Mouse (Mus musculus) CH12.LX (cell line): ENCODE results near the gene Pacs1.

ENCODE experiments used
- CTCF ChIP-seq, 2 experiments: IDR thresholded peaks in 1 of 2; conservative IDR thresholded peaks in 1 of 2; 2 replicates each; pipeline ENCODE4 v1.5.1; 2011 to 2012; ENCODE audit warnings: low read depth in 2 of 2, low read length in 2 of 2, improper control_type of control experiment in 1 of 2, inconsistent platforms in 1 of 2, mild to moderate bottlenecking in 1 of 2, moderate library complexity in 1 of 2
- ELF1 ChIP-seq: IDR thresholded peaks from 2 replicates; pipeline ENCODE4 v1.6.1; 2014; ENCODE audit warnings: low read depth, mild to moderate bottlenecking, inconsistent platforms, low read length, improper control_type of control experiment
- POLR2A ChIP-seq: IDR thresholded peaks from 2 replicates; pipeline ENCODE4 v1.6.1; 2011; ENCODE audit warnings: low read depth, mild to moderate bottlenecking, improper control_type of control experiment, low read length
- POLR2AphosphoS2 ChIP-seq: IDR thresholded peaks from 2 replicates; pipeline ENCODE4 v1.6.1; 2011; ENCODE audit warnings: low read depth, low read length, improper control_type of control experiment
- RAD21 ChIP-seq: IDR thresholded peaks from 2 replicates; pipeline ENCODE4 v1.6.1; 2011; ENCODE audit warnings: low read depth, mild to moderate bottlenecking, low read length, improper control_type of control experiment, moderate library complexity
- UBTF ChIP-seq: IDR thresholded peaks from 2 replicates; pipeline ENCODE4 v1.6.1; 2012; ENCODE audit warnings: low read depth, mild to moderate bottlenecking, inconsistent platforms, low read length, improper control_type of control experiment, moderate library complexity
- USF1 ChIP-seq: IDR thresholded peaks from 2 replicates; pipeline ENCODE4 v1.6.1; 2014; ENCODE audit warnings: low read depth, mild to moderate bottlenecking, inconsistent platforms, low read length, improper control_type of control experiment
- ZKSCAN1 ChIP-seq: IDR thresholded peaks from 2 replicates; pipeline ENCODE4 v1.6.1; 2012; ENCODE audit warnings: low read depth, inconsistent platforms, low read length, improper control_type of control experiment, borderline replicate concordance

GRCm38 (mm10) chr19:5271430-5271829 lies 1.5 kb downstream of the Pacs1 start:
- no peak for TF ChIP-seq CTCF (conservative IDR thresholded peaks at IDR 0.05 in 1 of 2, IDR thresholded peaks at IDR 0.05 in 1 of 2; ENCODE audit: low read depth in 2 of 2, low read length in 2 of 2)
- no peak for TF ChIP-seq USF1
- no peak for TF ChIP-seq RAD21
- no peak for TF ChIP-seq POLR2A
- no peak for TF ChIP-seq UBTF
- TF ChIP-seq ZKSCAN1, result no peak
- no peak for TF ChIP-seq ELF1
- no peak for TF ChIP-seq POLR2AphosphoS2
